ENCODE assay signal across 9 mouse cellular contexts in the genomic region with DNA sequence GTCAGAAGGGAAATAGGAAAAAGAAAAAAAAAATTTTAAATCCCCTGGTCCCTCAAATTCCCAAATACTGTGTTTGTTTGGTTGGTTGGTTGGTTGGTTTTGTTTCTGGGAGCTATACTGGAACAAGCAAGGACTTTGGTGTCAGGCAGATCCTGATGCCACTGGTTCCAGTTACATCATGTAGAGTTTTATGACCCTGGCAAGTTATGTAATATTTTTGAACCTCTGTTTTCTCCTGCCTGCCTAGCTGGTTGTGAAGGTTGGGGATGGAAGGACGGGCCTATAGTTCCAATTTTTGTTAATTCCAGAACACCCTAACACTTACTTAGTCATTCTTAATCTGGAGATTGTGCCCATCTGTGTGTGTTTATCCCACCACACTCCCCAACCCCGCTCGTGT. TPM values are rescaled to one million over a fixed set of nuclear protein-coding genes. Genes with fewer than 3 reads are reported as not detected.
DNase-seq lines count a peak whose midpoint lies in the region; ATAC-seq and TF ChIP-seq lines count a peak whose summit lies in the region.
"Had no signal": no experiment of that assay in that cellular context is flagged by ENCODE, and none has a peak within 500 bp of the region (broad histone marks: within the 10 kb centered on the region; RNA-seq: fewer than 3 reads in every experiment).

No protein-coding gene starts in this region.

- H3K4me1 ChIP-seq in embryonic facial prominence, embryonic 10.5 days: peaks cover 12% of the 10 kb centered on the region
- no peaks in the 10 kb centered on the region for H3K4me1 ChIP-seq in hindbrain, embryonic 11.5 days (replicated peaks; ENCODE audit: control insufficient read depth, insufficient read depth, low read length)
- peaks cover 5% of the 10 kb centered on the region for H3K4me1 ChIP-seq in midbrain, embryonic 15.5 days

- WGBS in embryonic facial prominence, embryonic 10.5 days: 71% methylated on average over 3 of the region's 3 CpGs
- WGBS in hindbrain, embryonic 11.5 days: 74% methylated on average over 3 of the region's 3 CpGs
- 49% methylated on average over 3 of the region's 3 CpGs for WGBS in midbrain, embryonic 15.5 days

- no peak for ATAC-seq in hindbrain, embryonic 11.5 days (ENCODE audit: low FRiP score)
- no peak for ATAC-seq in midbrain, embryonic 15.5 days (replicated peaks)
- ATAC-seq: inflammation-experienced regulatory T-cells, adult 6 months had no signal

- H3K4me3 ChIP-seq in layer of hippocampus, adult 2 months: peak overlapping the region; percentile 64
- H3K4me3 ChIP-seq in embryonic facial prominence, embryonic 10.5 days: peak overlapping the region; percentile 83
- H3K4me3 ChIP-seq in hindbrain, embryonic 11.5 days (ENCODE audit: low read depth, low read length): no peak overlapping the region
- peak overlapping the region; percentile 80 for H3K4me3 ChIP-seq in midbrain, embryonic 15.5 days

- H3K27ac ChIP-seq in layer of hippocampus, adult 2 months: peak overlapping the region; percentile 99
- H3K27ac ChIP-seq in embryonic facial prominence, embryonic 10.5 days (replicated peaks): no peak overlapping the region
- H3K27ac ChIP-seq in hindbrain, embryonic 11.5 days (ENCODE audit: low read depth, low read length): no peak overlapping the region
- no peak overlapping the region for H3K27ac ChIP-seq in midbrain, embryonic 15.5 days

- no peak overlapping the region for H3K9ac ChIP-seq in hindbrain, embryonic 11.5 days (ENCODE audit: low read depth, low read length)
- no peak overlapping the region for H3K9ac ChIP-seq in midbrain, embryonic 15.5 days

- H3K36me3 ChIP-seq in embryonic facial prominence, embryonic 10.5 days (replicated peaks): no peaks in the 10 kb centered on the region
- no peaks in the 10 kb centered on the region for H3K36me3 ChIP-seq in hindbrain, embryonic 11.5 days (ENCODE audit: control insufficient read depth, insufficient read depth, low read length)
- no peaks in the 10 kb centered on the region for H3K36me3 ChIP-seq in midbrain, embryonic 15.5 days (replicated peaks)

- no peaks in the 10 kb centered on the region for H3K9me3 ChIP-seq in embryonic facial prominence, embryonic 10.5 days
- no peaks in the 10 kb centered on the region for H3K9me3 ChIP-seq in hindbrain, embryonic 11.5 days (ENCODE audit: control insufficient read depth, low read length)
- no peaks in the 10 kb centered on the region for H3K9me3 ChIP-seq in midbrain, embryonic 15.5 days

- TF ChIP-seq CTCF in layer of hippocampus, adult 2 months (conservative IDR thresholded peaks at IDR 0.05): no peak

- DNase-seq in layer of hippocampus, adult 2 months (ENCODE audit: low spot score in 2 of 2): peak in 1 of 2 experiments; percentile 17
- DNase-seq in layer of hippocampus, adult 9-10 months (ENCODE audit: low spot score): no peak
- no peak for DNase-seq in embryonic facial prominence, embryonic 10.5 days (ENCODE audit: low spot score)
- no peak for DNase-seq in hindbrain, embryonic 11.5 days (ENCODE audit: low spot score)
- DNase-seq in thymus, postnatal 4 days: no peak
- no peak for DNase-seq in adrenal gland, postnatal 36 days
- DNase-seq in spleen, postnatal 4 days (ENCODE audit: low spot score in 2 of 2): no peak

- no peaks in the 10 kb centered on the region for H3K27me3 ChIP-seq in embryonic facial prominence, embryonic 10.5 days (replicated peaks; ENCODE audit: low read depth, poor library complexity, severe bottlenecking)
- no peaks in the 10 kb centered on the region for H3K27me3 ChIP-seq in hindbrain, embryonic 11.5 days (ENCODE audit: control insufficient read depth, insufficient read depth, low read length)
- no peaks in the 10 kb centered on the region for H3K27me3 ChIP-seq in midbrain, embryonic 15.5 days (replicated peaks)

- H3K4me2 ChIP-seq in hindbrain, embryonic 11.5 days (replicated peaks; ENCODE audit: low read depth, low read length): 0 out of 2 replicates have a peak overlapping the region, but pooled peaks have one; percentile 8
- H3K4me2 ChIP-seq in midbrain, embryonic 15.5 days: peak overlapping the region; percentile 58; the same call in 1 of the 2 replicates

RNA-seq across cellular contexts. Expression of gene Zfyve9, which starts 1.0 kb away (rescaled TPM):
- 10 to 100 TPM; 53.6 to 58.4 TPM for total RNA-seq in layer of hippocampus, adult 2 months (2021)
- 4.2 and 4.6 TPM in 2 replicates for polyA plus RNA-seq in embryonic facial prominence, embryonic 10.5 days (2016; fragmentation: Nextera tagmentation; extraction: Ambion mirVana)
- polyA plus RNA-seq in hindbrain, embryonic 11.5 days (2014; fragmentation: Nextera tagmentation; extraction: Ambion mirVana): 3.5 and 8.4 TPM in 2 replicates
- polyA plus RNA-seq in midbrain, embryonic 15.5 days (2015; fragmentation: Nextera tagmentation; extraction: Ambion mirVana): 6.4 TPM in 2 replicates
- 10 to 100 TPM; 26.3 to 31.3 TPM for total RNA-seq in adrenal gland, postnatal 36 days (2021)

RNA-seq across cellular contexts. Expression of gene Btf3l4, which starts 51.8 kb away (rescaled TPM):
- 10 to 100 TPM; 87.9 to 89.4 TPM for total RNA-seq in layer of hippocampus, adult 2 months (2021)
- polyA plus RNA-seq in embryonic facial prominence, embryonic 10.5 days (2016; fragmentation: Nextera tagmentation; extraction: Ambion mirVana): 210 and 220 TPM in 2 replicates
- polyA plus RNA-seq in hindbrain, embryonic 11.5 days (2014; fragmentation: Nextera tagmentation; extraction: Ambion mirVana): 251 and 269 TPM in 2 replicates
- polyA plus RNA-seq in midbrain, embryonic 15.5 days (2015; fragmentation: Nextera tagmentation; extraction: Ambion mirVana): 167 and 179 TPM in 2 replicates
- 100 to 1,000 TPM; 112 to 159 TPM for total RNA-seq in adrenal gland, postnatal 36 days (2021)

RNA-seq across cellular contexts. Expression of gene Txndc12, which starts 52.8 kb away (rescaled TPM):
- total RNA-seq in layer of hippocampus, adult 2 months (2021): 10 to 100 TPM; 32.3 to 33.8 TPM
- polyA plus RNA-seq in embryonic facial prominence, embryonic 10.5 days (2016; fragmentation: Nextera tagmentation; extraction: Ambion mirVana): 92.3 and 92.8 TPM in 2 replicates
- polyA plus RNA-seq in hindbrain, embryonic 11.5 days (2014; fragmentation: Nextera tagmentation; extraction: Ambion mirVana): 111 and 115 TPM in 2 replicates
- 63.8 and 67.4 TPM in 2 replicates for polyA plus RNA-seq in midbrain, embryonic 15.5 days (2015; fragmentation: Nextera tagmentation; extraction: Ambion mirVana)
- total RNA-seq in adrenal gland, postnatal 36 days (2021): 10 to 100 TPM; 70.8 to 71.6 TPM
